Mouse (Mus musculus) stomach, postnatal 0 days (tissue): ENCODE results near the gene Smu1.

Experiments
- CTCF ChIP-seq: IDR thresholded peaks from 2 replicates; pipeline ENCODE4 v1.5.1; 2016; ENCODE audit warnings: antibody characterized with exemption, low read depth, mild to moderate bottlenecking, moderate library complexity
- EP300 ChIP-seq: optimal IDR thresholded peaks from 2 replicates; pipeline ENCODE3; 2016; ENCODE audit warnings: antibody characterized with exemption

DNA sequence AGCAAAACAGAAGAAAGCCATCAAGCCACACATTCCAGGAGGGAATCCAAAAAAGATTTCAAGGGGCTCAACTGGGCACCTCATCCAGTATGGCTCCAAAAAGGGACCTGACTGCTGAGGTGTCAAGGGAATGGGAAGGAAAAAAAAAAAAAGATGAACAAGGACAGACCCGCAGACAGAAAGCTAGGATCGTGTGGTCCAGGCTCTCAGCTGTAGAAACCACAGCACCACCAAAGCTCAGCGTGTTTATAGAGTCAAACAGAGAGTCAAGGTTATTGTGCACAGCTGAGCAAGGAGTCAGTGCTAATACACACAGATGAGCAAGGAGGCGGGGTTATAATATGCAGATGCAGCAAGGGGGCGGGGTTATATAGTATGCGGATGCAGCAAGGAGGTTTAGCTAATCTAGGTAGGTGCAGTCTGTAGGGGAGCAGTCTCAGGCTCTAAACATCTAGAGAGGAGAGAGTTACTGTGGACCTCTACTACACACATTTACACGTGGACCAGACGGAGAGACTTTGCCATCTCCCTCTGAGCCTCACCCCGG lies 28.0 kb upstream of the Smu1 start:
- no peak for TF ChIP-seq CTCF
- no peak for TF ChIP-seq EP300
